Mouse (Mus musculus): ENCODE data around the gene Ankib1.

Gene Ankib1

DNA sequence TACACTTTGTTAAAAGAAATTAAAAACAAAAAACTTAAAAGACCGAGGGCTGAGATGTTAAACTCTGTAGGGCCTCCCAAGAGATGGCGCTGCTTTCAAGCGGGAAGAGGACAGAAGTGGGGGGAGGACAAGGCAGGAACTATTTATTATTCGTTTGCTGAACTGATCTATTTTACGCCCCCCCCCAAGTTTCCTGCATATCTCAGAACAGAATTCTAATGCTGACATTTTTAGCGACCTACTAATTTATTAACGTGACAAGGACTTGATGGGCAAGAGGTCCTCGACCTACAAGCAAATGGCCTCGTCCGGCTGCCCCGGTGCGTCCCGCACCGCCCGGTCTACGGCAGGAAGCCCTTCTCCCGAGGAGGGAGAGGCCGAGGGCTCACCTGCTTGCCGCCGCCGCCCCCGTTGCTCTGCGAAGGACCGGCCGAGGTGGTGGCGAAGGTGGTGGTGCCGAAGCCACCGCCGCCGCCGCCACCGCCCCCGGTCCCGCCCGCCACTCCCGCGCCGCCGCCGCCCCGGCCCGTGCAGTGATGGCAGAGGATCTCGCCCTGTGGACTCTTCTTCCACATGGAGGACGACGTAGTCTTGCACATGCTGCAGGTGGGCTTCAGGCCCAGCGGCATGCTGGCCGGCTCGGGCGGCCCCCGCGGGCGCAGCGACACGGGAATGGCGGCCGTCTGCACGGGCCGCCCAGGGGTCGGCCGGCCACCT lies 155.6 kb downstream of the Ankib1 start:
- peak; percentile 47 for DNase-seq (ENCODE audit: low read depth, low spot score)

DNA sequence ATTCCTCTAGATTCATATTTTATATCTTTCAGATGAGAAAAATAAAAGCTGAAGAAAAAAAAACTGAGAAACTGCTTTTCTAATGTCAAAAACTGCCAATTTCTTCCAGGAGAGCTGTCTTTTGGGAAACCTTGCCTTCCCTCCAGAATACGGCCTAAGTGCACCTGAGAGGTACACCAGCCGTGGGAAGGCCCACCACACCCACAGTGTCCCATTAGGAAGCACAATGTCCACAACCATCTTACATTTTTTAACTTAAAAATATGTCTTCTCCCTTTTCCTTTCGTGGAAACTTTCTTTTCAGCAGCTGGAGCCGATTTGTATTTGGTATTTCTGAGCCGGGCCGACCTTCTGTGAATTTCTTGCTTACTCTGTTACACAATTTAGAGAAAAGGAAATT lies 156.2 kb downstream of the Ankib1 start:
- DNase-seq (ENCODE audit: low read depth, low spot score) = peak; percentile 5

DNA sequence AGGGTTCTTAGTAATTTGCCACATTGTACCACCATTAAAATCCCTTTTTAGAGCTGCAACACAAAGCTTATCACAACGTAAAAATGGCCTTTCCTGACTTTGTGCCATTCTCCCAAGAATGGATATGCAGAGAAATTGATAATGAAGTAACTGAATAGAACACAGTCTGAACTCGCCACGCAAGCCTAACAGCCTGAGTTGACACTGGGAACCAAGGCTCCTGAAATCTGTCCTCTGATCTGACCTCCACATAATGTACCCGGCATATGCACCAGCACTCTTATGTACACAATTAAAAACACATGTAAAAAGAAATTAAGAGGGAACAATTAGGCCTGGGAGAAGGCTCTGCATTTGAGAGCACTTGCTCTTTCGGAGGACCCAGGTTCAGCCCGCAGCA lies 157.4 kb downstream of the Ankib1 start:
- no peak for DNase-seq (ENCODE audit: low read depth, low spot score)

- DNase-seq (ENCODE audit: low read depth, low spot score) = no peak
These were observed 158.1 kb downstream of the Ankib1 start for GRCm38 (mm10) chr5:3644621-3645020.
